Mouse (Mus musculus) stomach, embryonic 16.5 days (tissue): ENCODE measurements around the gene Ak7. TPM values are rescaled to one million over a fixed set of nuclear protein-coding genes. Genes with fewer than 3 reads are reported as not detected.

ENCODE experiments used
- ATAC-seq: fragments of 200-750 bp; cut with Nextera tagmentation; 2 replicates; pipeline ENCODE4 v1.8.0; 2017; ENCODE audit warnings: moderate number of reproducible peaks, moderate TSS enrichment; ENCODE audit not compliant: insufficient read depth, low FRiP score
- H3K27ac ChIP-seq: fragments of 300-500 bp; sonication (generic); 2 replicates; pipeline ENCODE4 v1.5.1; 2014; ENCODE audit warnings: low read length
- H3K27me3 ChIP-seq: fragments of 300-500 bp; sonication (generic); 2 replicates; pipeline ENCODE4 v1.6.1; 2014; ENCODE audit warnings: low read length, control low read depth, mixed read lengths; ENCODE audit not compliant: control insufficient read depth, insufficient read depth
- H3K36me3 ChIP-seq: fragments of 300-500 bp; sonication (generic); 2 replicates; pipeline ENCODE4 v1.6.1; 2014; ENCODE audit warnings: low read length; ENCODE audit not compliant: control insufficient read depth, insufficient read depth
- H3K4me1 ChIP-seq: fragments of 300-500 bp; sonication (generic); 2 replicates; pipeline ENCODE4 v1.6.1; 2014; ENCODE audit warnings: low read length, control low read depth, mixed read lengths; ENCODE audit not compliant: control insufficient read depth, insufficient read depth
- H3K4me2 ChIP-seq: fragments of 300-500 bp; sonication (generic); 2 replicates; pipeline ENCODE4 v1.6.1; 2014; ENCODE audit warnings: low read depth, low read length, mixed read lengths
- H3K4me3 ChIP-seq: fragments of 300-500 bp; sonication (generic); replicated peaks from 2 replicates; pipeline ENCODE4 v1.5.1; 2014; ENCODE audit warnings: mild to moderate bottlenecking, low read length
- H3K9ac ChIP-seq: fragments of 300-500 bp; sonication (generic); 2 replicates; pipeline ENCODE4 v1.6.1; 2014; ENCODE audit warnings: low read length
- H3K9me3 ChIP-seq: fragments of 300-500 bp; sonication (generic); replicated peaks from 2 replicates; pipeline ENCODE4 v1.6.1; 2016; ENCODE audit warnings: low read length, control low read depth; ENCODE audit not compliant: control insufficient read depth
- WGBS: fragments of 180-500 bp; shearing (Covaris S2); extraction: QIAGEN DNeasy Blood & Tissue Kit; methylation state at CpG from one replicate; pipeline ENCODE4 v1.1.7; 2014; 5-methylcytosine and 5-hydroxymethylcytosine counted together
- polyA plus RNA-seq: library from polyadenylated mRNA; unstranded; fragments of >200 nt; fragmentation: Nextera tagmentation; extraction: Ambion mirVana; gene quantifications from 2 replicates; pipeline ENCODE4 v1.2.1, GENCODE M21; 2015

Gene Ak7
- polyA plus RNA-seq, 1 experiment from 2014 or later = 0.32 TPM

- no peaks in the 10 kb centered on the region for H3K4me1 ChIP-seq
- H3K27me3 ChIP-seq = no peaks in the 10 kb centered on the region
- WGBS = 5% methylated on average over 5 of the region's 5 CpGs
- no peak overlapping the region for H3K27ac ChIP-seq
- H3K36me3 ChIP-seq = no peaks in the 10 kb centered on the region
- peak; percentile 33; the same call in 1 of the 2 replicates for ATAC-seq
- no peak overlapping the region for H3K4me3 ChIP-seq
- H3K9me3 ChIP-seq = no peaks in the 10 kb centered on the region
- no peak overlapping the region for H3K9ac ChIP-seq
- H3K4me2 ChIP-seq = no peak overlapping the region
These were observed 16.9 kb downstream of the Ak7 start for GRCm38 (mm10) chr12:105722657-105723056.

DNA sequence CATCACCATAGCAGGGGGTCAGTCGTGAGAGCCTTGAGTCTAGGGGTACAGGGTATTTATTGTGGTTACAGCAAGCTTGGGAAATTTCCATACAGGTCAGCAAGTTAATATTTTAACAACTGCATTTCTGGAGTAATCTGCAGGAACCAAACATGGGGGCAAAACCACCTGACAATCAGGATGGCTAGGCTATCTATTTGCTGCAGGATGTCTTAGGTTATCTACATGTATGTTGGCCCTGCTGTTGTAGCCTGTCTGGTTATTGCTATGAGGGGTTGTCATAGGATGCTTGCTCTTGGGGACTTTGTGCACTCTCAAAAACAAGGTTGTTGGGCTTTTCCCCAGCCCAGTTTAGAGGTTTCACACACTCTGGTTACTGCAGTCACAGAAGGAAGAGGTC lies 18.8 kb downstream of the Ak7 start:
- Histone ChIP-seq H3K4me2 (no peak overlapping the region), H3K4me1 (no peaks in the 10 kb centered on the region), H3K9me3 (no peaks in the 10 kb centered on the region), H3K36me3 (no peaks in the 10 kb centered on the region), H3K27ac (no peak overlapping the region), H3K4me3 (no peak overlapping the region), H3K27me3 (no peaks in the 10 kb centered on the region), H3K9ac (no peak overlapping the region)
- WGBS = 40% methylated on average over 1 of the region's 1 CpGs
- ATAC-seq = no peak

- no peak for ATAC-seq
These were observed 20.0 kb downstream of the Ak7 start for GRCm38 (mm10) chr12:105725736-105726135.

DNA sequence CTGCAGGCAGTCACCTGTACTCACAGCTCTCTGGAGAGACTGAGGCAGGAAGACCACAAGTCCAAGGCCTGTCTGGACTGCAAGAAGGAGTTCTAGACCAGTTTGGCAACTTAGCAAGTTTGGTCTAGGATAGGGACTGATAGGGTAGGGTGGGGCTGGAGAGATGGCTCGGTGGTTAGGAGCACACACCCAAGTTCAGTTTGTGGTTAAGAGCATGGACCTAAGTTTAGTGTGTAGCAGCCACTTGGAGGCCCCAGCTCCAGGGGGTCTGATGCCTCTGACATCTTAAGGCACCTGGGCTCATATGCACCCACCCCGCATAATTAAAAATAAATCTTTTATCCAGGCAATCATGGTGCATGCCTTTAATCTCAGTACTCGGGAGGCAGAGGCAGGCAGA lies 21.5 kb downstream of the Ak7 start:
- no peak overlapping the region for H3K4me3 ChIP-seq
- ATAC-seq = no peak
- no peak overlapping the region for H3K9ac ChIP-seq
- 82% methylated on average over 3 of the region's 3 CpGs for WGBS
- H3K27ac ChIP-seq = no peak overlapping the region
- H3K27me3 ChIP-seq = no peaks in the 10 kb centered on the region
- no peaks in the 10 kb centered on the region for H3K4me1 ChIP-seq
- H3K9me3 ChIP-seq = no peaks in the 10 kb centered on the region
- no peaks in the 10 kb centered on the region for H3K36me3 ChIP-seq
- no peak overlapping the region for H3K4me2 ChIP-seq

More at GRCm38 (mm10) chr12:105725736-105726135, 20.0 kb downstream of the Ak7 start:
- H3K4me2 ChIP-seq = no peak overlapping the region
- no peak overlapping the region for H3K9ac ChIP-seq
- no peak overlapping the region for H3K4me3 ChIP-seq
- WGBS = 73% methylated on average over 13 of the region's 13 CpGs
- no peak overlapping the region for H3K27ac ChIP-seq
- no peaks in the 10 kb centered on the region for H3K36me3 ChIP-seq
- no peaks in the 10 kb centered on the region for H3K9me3 ChIP-seq
- no peaks in the 10 kb centered on the region for H3K4me1 ChIP-seq
- H3K27me3 ChIP-seq = no peaks in the 10 kb centered on the region

- Histone ChIP-seq H3K9me3 (no peaks in the 10 kb centered on the region), H3K36me3 (no peaks in the 10 kb centered on the region), H3K4me1 (no peaks in the 10 kb centered on the region), H3K9ac (no peak overlapping the region), H3K4me2 (no peak overlapping the region), H3K27me3 (no peaks in the 10 kb centered on the region), H3K4me3 (no peak overlapping the region), H3K27ac (no peak overlapping the region)
- WGBS = 33% methylated on average over 8 of the region's 8 CpGs
- ATAC-seq = no peak
These were observed 22.2 kb downstream of the Ak7 start for GRCm38 (mm10) chr12:105727964-105728363.

GRCm38 (mm10) chr12:105730851-105731460 lies 25.2 kb downstream of the Ak7 start:
- Histone ChIP-seq H3K27me3 (no peaks in the 10 kb centered on the region), H3K4me1 (no peaks in the 10 kb centered on the region), H3K4me3 (no peak overlapping the region), H3K36me3 (no peaks in the 10 kb centered on the region), H3K9ac (no peak overlapping the region), H3K27ac (no peak overlapping the region), H3K4me2 (no peak overlapping the region), H3K9me3 (no peaks in the 10 kb centered on the region)
- no peak for ATAC-seq
- WGBS = 66% methylated on average over 6 of the region's 6 CpGs

DNA sequence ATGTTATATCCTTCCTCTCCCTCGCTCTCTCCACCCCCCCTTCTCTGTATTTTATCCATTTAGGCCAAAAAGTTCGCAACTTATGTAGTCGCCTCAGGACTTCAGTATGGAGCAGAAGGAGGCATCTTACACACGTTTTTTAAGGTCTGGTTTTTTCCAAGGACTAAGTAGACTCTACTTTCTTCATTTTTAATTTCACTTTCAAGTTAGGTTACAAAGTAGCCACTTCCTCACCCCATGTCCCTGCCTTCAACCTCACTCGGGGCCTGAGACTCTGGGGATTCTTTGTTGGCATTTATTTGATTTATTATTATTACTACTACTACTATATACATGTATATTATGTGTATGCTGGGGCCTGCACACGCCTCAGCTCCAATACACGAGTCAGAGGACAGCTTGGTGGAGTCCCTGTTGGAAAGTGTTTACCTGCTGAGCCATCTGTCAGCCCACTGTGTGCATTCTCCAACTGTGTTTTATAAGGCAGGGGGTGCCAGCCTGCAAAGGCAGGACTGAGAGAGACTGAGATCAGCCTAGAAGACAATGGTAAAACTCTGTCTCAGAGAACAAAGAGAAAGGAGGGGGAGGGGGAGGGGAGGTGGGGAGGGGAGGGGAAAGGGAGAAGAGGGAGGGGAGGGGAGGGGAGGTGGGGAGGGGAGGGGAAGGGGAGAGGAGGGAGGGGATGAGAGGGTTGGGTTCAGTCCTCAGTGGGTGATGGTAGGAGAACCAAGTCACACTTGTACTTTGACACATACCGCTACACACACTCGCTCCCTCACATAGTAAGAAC lies 27.8 kb downstream of the Ak7 start:
- Histone ChIP-seq H3K9ac (no peak overlapping the region), H3K4me1 (no peaks in the 10 kb centered on the region), H3K4me2 (no peak overlapping the region), H3K36me3 (no peaks in the 10 kb centered on the region), H3K4me3 (no peak overlapping the region), H3K27ac (no peak overlapping the region), H3K27me3 (no peaks in the 10 kb centered on the region), H3K9me3 (no peaks in the 10 kb centered on the region)
- WGBS = 62% methylated on average over 9 of the region's 9 CpGs
- no peak for ATAC-seq

DNA sequence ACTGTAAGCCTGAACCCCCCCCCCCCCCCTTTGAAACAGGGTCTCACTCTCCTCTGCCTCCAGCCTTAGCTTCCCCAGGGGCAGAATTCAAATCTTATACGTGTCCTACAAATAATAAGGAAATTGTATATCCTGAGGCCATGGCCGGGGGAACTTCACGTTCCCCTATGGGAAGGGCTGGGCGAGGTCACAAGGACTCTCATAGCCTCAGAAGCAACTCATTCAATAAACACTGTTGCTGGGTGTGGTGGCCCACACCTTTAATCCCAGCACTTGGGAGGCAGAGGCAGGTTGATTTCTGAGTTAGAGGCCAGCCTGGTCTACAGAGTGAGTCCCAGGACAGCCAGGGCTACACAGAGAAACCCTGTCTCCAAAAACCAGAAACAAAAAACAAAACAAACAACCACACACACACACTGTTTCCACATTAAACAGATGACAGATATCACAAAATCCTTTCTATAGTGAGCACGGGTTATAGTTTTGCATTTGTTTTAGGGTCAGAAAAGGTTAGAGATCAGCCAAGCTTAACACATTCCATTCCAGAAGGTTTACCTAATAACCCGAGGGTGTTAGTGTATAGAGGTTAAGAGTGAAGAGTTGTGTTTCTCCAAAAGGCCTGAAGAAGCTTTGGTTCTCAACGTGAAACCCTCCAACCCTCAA lies 29.6 kb downstream of the Ak7 start:
- Histone ChIP-seq H3K27ac (no peak overlapping the region), H3K27me3 (no peaks in the 10 kb centered on the region), H3K9me3 (no peaks in the 10 kb centered on the region), H3K4me2 (no peak overlapping the region), H3K36me3 (no peaks in the 10 kb centered on the region), H3K4me1 (no peaks in the 10 kb centered on the region), H3K4me3 (no peak overlapping the region), H3K9ac (no peak overlapping the region)
- WGBS = 52% methylated on average over 7 of the region's 7 CpGs
- ATAC-seq = no peak

GRCm38 (mm10) chr12:105735889-105736251 lies 30.1 kb downstream of the Ak7 start:
- H3K4me2 ChIP-seq = no peak overlapping the region
- no peak overlapping the region for H3K4me3 ChIP-seq
- no peaks in the 10 kb centered on the region for H3K36me3 ChIP-seq
- no peaks in the 10 kb centered on the region for H3K9me3 ChIP-seq
- no peaks in the 10 kb centered on the region for H3K4me1 ChIP-seq
- H3K9ac ChIP-seq = no peak overlapping the region
- H3K27ac ChIP-seq = no peak overlapping the region
- no peak for ATAC-seq
- WGBS = 85% methylated on average over 6 of the region's 6 CpGs
- H3K27me3 ChIP-seq = no peaks in the 10 kb centered on the region
